Mouse (Mus musculus) layer of hippocampus, adult 18-20 months (tissue): ENCODE measurements around the gene Amz2. TPM values are rescaled to one million over a fixed set of nuclear protein-coding genes. Genes with fewer than 3 reads are reported as not detected.
A peak's percentile ranks its signal among the peaks of the same experiment; 100 is the strongest.

Experiments
- DNase-seq, 2 experiments: peaks; one replicate each; pipeline ENCODE4 v3.0.0; 2022; ENCODE audit warnings: low spot score in 2 of 2
- long read RNA-seq: library from polyadenylated mRNA; stranded (forward); transcript quantifications from one replicate; pipeline ENCODE4 v2.0.0, GENCODE M21; 2021
- total RNA-seq, 2 experiments: library from RNA; stranded (reverse); gene quantifications; 2 replicates each; pipeline ENCODE4 v1.2.3; 2021

Gene Amz2
- total RNA-seq, result 10 to 100 TPM; 56.2 to 56.7 TPM
- long read RNA-seq, transcript Amz2-202 (9 exons, 2,816 nt), result major isoform, 7 of 17 reads
- long read RNA-seq, partial matches to known transcripts, result 0 of 17 reads
- long read RNA-seq, other reads (novel, unspliced or antisense), result 7 of 17 reads

GRCm38 (mm10) chr11:109425392-109426271 is at the start of gene Amz2:
Gene Amz2 (plus strand): TSS chr11:109425946.
- DNase-seq, result peak; percentile 97 to 98

GRCm38 (mm10) chr11:109376484-109377143 is 49.1 kb upstream of the Amz2 start:
- DNase-seq, result peak in 1 of 2 experiments; percentile 46

GRCm38 (mm10) chr11:109377477-109377876 is 48.3 kb upstream of the Amz2 start:
- no peak for DNase-seq

- DNase-seq, result no peak
These were observed 47.7 kb upstream of the Amz2 start for GRCm38 (mm10) chr11:109378051-109378450.

GRCm38 (mm10) chr11:109380662-109381061 is 45.1 kb upstream of the Amz2 start:
- DNase-seq, result no peak

- DNase-seq, result no peak
These were observed 40.5 kb upstream of the Amz2 start for GRCm38 (mm10) chr11:109385296-109385695.

GRCm38 (mm10) chr11:109389046-109389445 is 36.7 kb upstream of the Amz2 start:
- no peak for DNase-seq

- no peak for DNase-seq
These were observed 34.5 kb upstream of the Amz2 start for GRCm38 (mm10) chr11:109391200-109391599.

GRCm38 (mm10) chr11:109391760-109392159 is 34.0 kb upstream of the Amz2 start:
- no peak for DNase-seq

- DNase-seq, result no peak
These were observed 33.1 kb upstream of the Amz2 start for GRCm38 (mm10) chr11:109392601-109393000.

- DNase-seq, result no peak
These were observed 31.0 kb upstream of the Amz2 start for GRCm38 (mm10) chr11:109394758-109395157.

GRCm38 (mm10) chr11:109395291-109395690 is 30.5 kb upstream of the Amz2 start:
- no peak for DNase-seq

GRCm38 (mm10) chr11:109406431-109406830 is 19.3 kb upstream of the Amz2 start:
- no peak for DNase-seq

- no peak for DNase-seq
These were observed 15.4 kb upstream of the Amz2 start for GRCm38 (mm10) chr11:109410197-109410980.

- no peak for DNase-seq
These were observed 12.1 kb upstream of the Amz2 start, which contains the start of gene 9930022D16Rik for GRCm38 (mm10) chr11:109413617-109414016. Gene 9930022D16Rik (plus strand): TSS chr11:109413917.

- DNase-seq, result no peak
These were observed 10.9 kb upstream of the Amz2 start for GRCm38 (mm10) chr11:109414802-109415201.

GRCm38 (mm10) chr11:109416709-109417420 is 8.9 kb upstream of the Amz2 start:
- DNase-seq, result no peak

GRCm38 (mm10) chr11:109417472-109418040 is 8.2 kb upstream of the Amz2 start:
- no peak for DNase-seq

GRCm38 (mm10) chr11:109419461-109419860 is 6.3 kb upstream of the Amz2 start:
- DNase-seq, result no peak

- no peak for DNase-seq
These were observed 5.7 kb upstream of the Amz2 start for GRCm38 (mm10) chr11:109419961-109420566.
